Mouse (Mus musculus): ENCODE measurements around the gene Tmem198b.

The Tmem198b gene

DNA sequence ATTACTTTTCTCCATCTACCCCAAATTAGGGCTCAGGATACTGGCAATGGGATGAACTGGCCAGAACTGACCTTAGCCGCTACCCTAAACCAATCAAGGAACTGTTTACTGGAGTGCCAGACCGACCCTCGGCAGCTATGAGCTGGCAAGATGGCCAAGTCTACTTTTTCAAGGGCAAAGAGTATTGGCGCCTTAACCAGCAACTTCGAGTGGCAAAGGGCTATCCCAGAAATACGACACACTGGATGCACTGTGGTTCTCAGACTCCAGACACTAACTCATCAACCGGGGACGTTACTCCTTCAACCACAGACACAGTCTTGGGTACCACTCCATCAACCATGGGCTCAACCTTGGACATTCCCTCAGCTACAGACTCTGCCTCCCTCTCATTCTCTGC is 5.5 kb downstream of the Tmem198b start:
- DNase-seq (ENCODE audit: low read depth), result no peak

GRCm38 (mm10) chr10:128795581-128795980 is 8.6 kb downstream of the Tmem198b start:
- DNase-seq (ENCODE audit: low read depth), result peak; percentile 53

GRCm38 (mm10) chr10:128794391-128794790 is 9.8 kb downstream of the Tmem198b start:
- DNase-seq (ENCODE audit: low read depth), result no peak

- no peak for DNase-seq (ENCODE audit: low read depth)
These were observed 10.9 kb downstream of the Tmem198b start for GRCm38 (mm10) chr10:128793258-128793657.

DNA sequence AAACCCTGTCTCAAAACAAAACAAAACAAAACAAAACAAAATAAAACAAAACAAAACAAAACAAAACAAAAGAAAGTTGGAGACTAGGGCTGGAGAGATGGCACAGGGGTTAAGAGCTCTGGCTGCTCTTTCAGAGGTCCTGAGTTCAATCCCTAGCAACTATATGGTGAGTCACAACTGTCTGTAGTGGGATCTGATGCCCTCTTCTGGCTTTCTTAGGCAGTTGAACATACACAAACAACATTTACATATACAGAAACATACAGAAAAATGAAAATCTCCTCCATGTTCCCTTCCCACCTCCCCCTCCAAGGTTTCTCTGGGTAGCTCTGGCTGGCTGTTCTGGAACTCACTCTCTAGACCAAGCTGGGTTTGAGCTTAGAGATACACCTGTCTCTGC is 12.1 kb downstream of the Tmem198b start:
- peak; percentile 52 for DNase-seq (ENCODE audit: low read depth)

DNA sequence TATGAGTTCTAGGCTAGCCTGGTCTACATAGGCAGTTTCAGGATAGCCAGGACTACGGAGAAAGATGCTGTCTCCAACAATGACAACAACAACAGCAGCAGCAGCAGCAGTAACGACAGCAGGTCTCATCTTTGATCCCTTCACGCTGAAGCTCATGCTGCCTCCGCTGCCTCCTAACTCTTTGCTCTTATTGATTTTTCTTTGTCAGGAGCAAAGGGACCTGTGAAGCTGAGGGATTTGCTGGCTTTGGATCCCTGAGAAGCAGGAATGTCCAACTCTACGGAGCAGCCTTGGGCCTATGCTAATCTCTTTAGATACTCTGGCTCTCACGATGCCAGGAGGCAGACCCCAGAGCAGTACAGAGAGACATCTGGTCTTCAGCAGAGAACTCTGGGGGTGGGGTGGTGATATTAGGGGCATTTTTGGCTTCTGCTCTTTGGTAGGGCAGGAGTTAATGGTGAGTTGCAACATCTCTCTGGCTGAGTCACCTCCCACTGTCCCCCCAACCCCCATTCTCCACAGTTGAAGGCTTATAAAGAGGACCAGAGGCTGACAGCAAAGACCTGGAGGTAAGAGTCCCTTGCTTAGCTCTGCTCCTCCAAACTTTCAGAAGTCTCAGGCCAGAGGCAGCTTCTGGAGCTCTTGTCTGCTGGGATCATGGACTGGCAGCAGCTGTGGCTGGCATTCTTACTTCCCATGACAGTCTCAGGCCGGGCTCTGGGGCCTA is 13.6 kb downstream of the Tmem198b start, which contains the start of gene Mmp19:
TSS of gene Mmp19 (plus strand) at position 513 of the 727 bp plus-strand sequence.
- peak; percentile 86 for DNase-seq (ENCODE audit: low read depth)

DNA sequence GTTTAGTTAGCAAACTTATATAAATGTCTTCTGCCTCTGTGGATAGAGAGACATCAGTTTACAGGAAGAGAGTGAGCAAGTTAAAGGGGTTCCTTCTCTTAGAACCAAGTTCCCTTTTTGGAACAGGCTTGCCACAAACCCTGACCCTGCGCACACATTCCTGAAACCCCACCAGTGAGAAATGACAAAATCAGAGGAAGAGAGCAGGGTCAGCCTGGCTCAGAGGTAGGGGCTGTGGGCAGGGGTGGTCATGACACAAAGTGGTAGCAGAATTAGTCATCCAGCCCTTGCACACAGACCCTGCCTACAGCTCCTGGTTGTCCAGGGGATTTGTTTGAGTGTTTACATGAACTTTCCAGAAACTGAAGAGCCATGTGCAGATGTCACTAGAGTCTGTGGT is 24.0 kb downstream of the Tmem198b start:
- DNase-seq (ENCODE audit: low read depth), result peak; percentile 52

DNA sequence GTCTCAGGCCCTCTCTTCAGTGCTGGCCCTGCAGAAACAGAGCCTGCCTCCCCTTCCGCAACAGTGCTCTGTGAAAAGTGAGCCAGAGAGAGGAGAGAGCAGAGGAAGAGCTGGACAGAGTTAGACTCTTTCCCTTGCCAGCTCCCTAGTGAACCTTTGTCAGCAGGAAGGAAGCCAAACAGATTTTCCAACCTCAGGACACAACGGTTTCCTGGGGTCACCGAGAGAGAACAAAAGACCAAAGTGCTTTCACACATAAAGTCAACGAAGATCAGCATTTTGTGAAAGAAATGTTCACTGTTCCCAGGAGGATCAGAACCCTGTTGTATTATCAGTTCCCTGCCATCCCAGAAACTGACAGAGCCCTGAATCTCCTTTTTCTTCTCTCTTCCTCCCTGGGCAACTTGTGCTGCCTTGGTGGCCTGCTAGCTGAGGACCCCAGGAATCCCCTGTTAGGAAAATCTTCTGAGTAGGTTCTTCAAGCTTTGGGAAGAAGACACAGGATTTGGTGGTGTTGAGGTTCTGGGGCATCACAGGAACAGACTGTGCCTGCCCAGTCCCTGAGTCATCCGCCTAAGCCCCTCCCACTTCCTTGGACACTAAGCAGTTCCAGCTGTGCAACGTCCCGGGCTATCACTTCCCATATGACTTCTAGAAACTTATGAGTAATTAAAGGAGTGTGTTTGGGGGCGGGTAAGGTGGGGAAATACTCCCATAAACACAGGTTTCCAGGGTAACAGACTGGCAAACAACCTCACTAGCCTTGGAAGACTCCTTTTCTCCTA is 25.0 kb downstream of the Tmem198b start:
- peak; percentile 99 for DNase-seq (ENCODE audit: low read depth)

DNA sequence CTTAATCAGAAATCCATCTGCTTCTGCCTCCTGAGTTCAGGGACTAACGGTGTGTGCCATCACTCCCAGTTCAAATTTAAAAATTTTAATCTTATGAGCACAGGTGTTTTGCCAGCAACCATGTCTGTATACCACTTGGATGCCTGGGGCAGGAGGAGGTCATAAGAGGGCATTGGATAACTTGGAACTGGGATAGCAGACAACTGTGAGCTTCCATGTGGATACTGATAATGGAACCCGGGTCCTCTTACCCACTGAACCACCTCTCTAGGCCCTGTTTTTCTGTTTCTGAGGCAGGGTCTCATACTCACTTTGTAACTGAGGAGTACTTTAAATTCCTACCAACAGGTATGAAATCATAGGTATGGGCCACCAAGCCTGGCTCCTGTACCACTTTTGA is 25.7 kb downstream of the Tmem198b start:
- no peak for DNase-seq (ENCODE audit: low read depth)

- peak; percentile 73 for DNase-seq (ENCODE audit: low read depth)
These were observed 30.5 kb downstream of the Tmem198b start for GRCm38 (mm10) chr10:128773685-128774084.

- DNase-seq (ENCODE audit: low read depth), result peak; percentile 43
These were observed 31.3 kb downstream of the Tmem198b start for GRCm38 (mm10) chr10:128772895-128773294.

All from NIH3T3 (cell line).